Mouse (Mus musculus): ENCODE measurements around the gene Timm29. TPM values are rescaled to one million over a fixed set of nuclear protein-coding genes. Genes with fewer than 3 reads are reported as not detected.
"Not testable (repeated sequence)": the region's sequence is repeated elsewhere in the genome, so short reads cannot be mapped to it uniquely, and the experiment has no call there.

Timm29 gene
- polyA plus RNA-seq, 1 experiment from 2014 or later: 54.5 TPM

GRCm38 (mm10) chr9:21588350-21588749 is 4.2 kb upstream of the Timm29 start:
- no peaks in the 10 kb centered on the region for H3K9me3 ChIP-seq
- peaks cover 69% of the 10 kb centered on the region for H3K36me3 ChIP-seq (replicated peaks)
- no peak overlapping the region for H3K9ac ChIP-seq
- no peak overlapping the region for H3K4me3 ChIP-seq (replicated peaks)
- peaks cover 16% of the 10 kb centered on the region for H3K4me1 ChIP-seq
- 95% methylated on average over 8 of the region's 8 CpGs for WGBS
- no peak overlapping the region for H3K27ac ChIP-seq
- ATAC-seq (ENCODE audit: low FRiP score): no peak
- H3K27me3 ChIP-seq: no peaks in the 10 kb centered on the region
- no peak overlapping the region for H3K4me2 ChIP-seq

DNA sequence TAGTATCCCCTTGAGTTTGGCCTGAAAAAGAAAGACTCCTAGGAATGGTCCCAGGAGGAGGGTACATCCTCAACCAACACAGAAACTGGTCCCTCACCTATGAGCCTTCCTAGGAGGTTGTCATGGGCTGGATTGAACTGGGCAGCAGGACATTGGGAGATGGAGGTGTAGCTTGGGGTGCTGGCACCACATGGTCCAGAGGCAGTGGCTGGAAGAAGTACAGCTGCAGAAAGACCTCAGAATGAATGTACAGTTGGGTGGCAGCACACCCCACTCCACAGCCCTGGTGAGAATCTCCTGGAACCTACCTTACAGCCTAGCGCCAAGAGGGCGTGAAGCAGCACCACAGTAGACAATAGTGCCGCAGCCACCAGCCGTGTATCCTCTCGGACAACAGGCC is 3.0 kb upstream of the Timm29 start:
- Histone ChIP-seq H3K4me3 (replicated peaks) (no peak overlapping the region), H3K9me3 (no peaks in the 10 kb centered on the region), H3K9ac (no peak overlapping the region), H3K27ac (no peak overlapping the region), H3K4me1 (peaks cover 28% of the 10 kb centered on the region), H3K36me3 (replicated peaks) (peaks cover 60% of the 10 kb centered on the region), H3K4me2 (no peak overlapping the region), H3K27me3 (no peaks in the 10 kb centered on the region)
- no peak for ATAC-seq (ENCODE audit: low FRiP score)
- WGBS: 95% methylated on average over 5 of the region's 5 CpGs

DNA sequence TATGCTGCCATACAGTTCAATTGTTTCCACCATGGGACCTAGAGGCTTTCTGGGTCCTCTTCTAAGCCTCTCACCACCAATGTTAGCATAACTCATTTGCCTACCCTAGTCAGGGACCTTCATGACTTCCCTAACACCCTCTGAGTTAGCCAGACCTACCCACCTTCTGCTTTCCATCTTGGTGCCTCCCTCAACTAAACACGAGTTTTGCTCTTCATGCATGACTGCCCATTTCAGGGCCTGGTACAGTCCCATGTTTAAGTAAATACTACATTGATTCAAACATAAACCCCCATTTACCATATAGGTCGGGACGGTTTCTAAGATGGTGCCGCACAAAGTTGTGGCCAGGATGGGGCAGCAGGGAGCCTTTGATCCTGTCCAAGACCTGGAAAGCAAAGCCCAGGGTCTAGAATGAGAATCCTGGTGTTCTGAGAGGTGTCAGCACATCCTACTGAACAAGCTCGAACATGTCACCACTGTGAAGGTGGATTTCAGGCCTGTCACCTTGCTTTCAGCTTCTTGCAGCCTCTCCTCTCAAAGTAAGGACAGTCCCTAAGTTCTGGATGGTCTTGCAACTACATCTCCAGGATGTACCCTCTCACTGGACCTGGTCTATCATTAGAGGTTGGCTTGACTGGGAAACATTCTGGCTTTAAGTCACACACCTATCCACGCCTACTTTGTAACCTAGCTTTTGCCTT is 1.2 kb upstream of the Timm29 start:
- H3K4me3 ChIP-seq (replicated peaks): no peak overlapping the region
- H3K27ac ChIP-seq: no peak overlapping the region
- ATAC-seq (ENCODE audit: low FRiP score): no peak
- H3K27me3 ChIP-seq: no peaks in the 10 kb centered on the region
- peaks cover 38% of the 10 kb centered on the region for H3K4me1 ChIP-seq
- no peaks in the 10 kb centered on the region for H3K9me3 ChIP-seq
- H3K4me2 ChIP-seq: peak overlapping the region; percentile 98
- H3K36me3 ChIP-seq (replicated peaks): peaks cover 53% of the 10 kb centered on the region
- WGBS: 85% methylated on average over 6 of the region's 6 CpGs
- no peak overlapping the region for H3K9ac ChIP-seq

DNA sequence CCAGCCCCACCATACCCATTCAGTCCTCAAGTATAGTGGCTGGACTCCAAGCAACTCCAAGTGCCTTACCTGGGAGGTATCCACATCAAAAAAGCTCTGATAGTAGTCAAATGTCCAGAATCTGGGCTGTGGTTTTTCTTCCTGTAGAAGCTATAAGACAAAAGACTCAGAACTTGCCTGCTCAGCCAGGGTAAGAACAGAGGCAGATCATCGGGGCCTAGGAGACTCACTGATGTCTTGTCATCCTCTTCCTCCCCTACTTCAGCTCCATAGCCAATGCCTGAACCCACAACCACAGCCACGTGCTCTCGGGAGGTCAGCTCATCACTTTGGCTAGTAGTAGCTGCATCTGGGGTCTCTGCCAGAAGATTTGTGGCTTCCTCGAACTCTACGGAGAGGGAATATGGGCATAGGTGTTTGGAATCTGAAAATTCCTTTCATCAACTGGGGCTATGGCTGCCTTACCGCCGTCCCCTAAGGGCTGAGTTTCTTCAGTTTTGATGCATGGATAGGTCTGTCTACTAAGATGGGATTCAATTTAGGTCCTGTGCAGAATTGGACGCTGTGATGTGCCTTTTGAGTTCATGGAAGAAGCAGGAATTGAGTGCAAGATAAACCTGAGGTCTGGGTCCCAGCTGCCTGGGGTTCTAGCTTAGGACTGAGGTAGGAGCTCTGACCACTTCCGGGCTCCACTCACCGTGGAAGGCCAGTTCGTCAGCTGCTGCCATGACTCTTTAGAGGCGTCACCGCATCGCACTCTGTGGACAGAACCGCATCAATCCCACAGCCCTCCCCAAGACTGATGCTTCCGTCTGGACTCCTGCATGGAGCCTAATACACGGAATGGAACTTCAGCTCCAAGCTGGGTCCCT is 455 bp upstream of the Timm29 start:
- peak overlapping the region; percentile 98 for H3K4me2 ChIP-seq
- H3K27me3 ChIP-seq: no peaks in the 10 kb centered on the region
- H3K4me1 ChIP-seq: peaks cover 38% of the 10 kb centered on the region
- peak overlapping the region; percentile 59 for H3K27ac ChIP-seq
- 24% methylated on average over 17 of the region's 17 CpGs for WGBS
- peak overlapping the region; percentile 100 for H3K4me3 ChIP-seq (replicated peaks)
- peaks cover 46% of the 10 kb centered on the region for H3K36me3 ChIP-seq (replicated peaks)
- no peak; the same call in 1 of the 2 replicates for ATAC-seq (ENCODE audit: low FRiP score)
- H3K9me3 ChIP-seq: no peaks in the 10 kb centered on the region
- peak overlapping the region; percentile 62 for H3K9ac ChIP-seq

GRCm38 (mm10) chr9:21593122-21593721 is 700 bp downstream of the Timm29 start:
- peak; percentile 66 for ATAC-seq (ENCODE audit: low FRiP score)
- WGBS: 2% methylated on average over 60 of the region's 69 CpGs
- Histone ChIP-seq H3K27ac (peak overlapping the region; percentile 91), H3K9me3 (no peaks in the 10 kb centered on the region), H3K4me1 (peaks cover 38% of the 10 kb centered on the region), H3K9ac (peak overlapping the region; percentile 93), H3K4me3 (replicated peaks) (peak overlapping the region; percentile 100), H3K36me3 (replicated peaks) (peaks cover 34% of the 10 kb centered on the region), H3K27me3 (no peaks in the 10 kb centered on the region), H3K4me2 (peak overlapping the region; percentile 98)

DNA sequence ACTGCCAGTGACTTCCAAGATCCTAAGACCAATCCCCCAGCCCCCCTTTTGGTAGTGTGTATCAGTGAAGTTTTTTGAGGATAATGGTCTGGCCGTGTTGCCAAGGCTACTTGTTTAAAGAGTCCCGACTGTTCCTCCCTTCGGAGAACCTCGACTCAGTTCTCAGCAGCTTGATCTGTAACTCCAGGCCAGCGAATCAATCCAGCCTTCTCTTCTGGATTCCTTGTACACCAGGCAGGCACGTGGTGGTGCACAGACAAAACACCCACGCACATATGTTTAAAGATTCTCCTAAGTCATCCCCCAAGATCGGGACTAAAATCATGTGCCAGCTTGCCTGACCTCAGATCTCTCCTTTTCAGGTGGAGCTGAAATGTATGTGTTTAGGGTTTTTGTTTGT is 1.8 kb downstream of the Timm29 start:
- ATAC-seq (ENCODE audit: low FRiP score): not testable (repeated sequence)

DNA sequence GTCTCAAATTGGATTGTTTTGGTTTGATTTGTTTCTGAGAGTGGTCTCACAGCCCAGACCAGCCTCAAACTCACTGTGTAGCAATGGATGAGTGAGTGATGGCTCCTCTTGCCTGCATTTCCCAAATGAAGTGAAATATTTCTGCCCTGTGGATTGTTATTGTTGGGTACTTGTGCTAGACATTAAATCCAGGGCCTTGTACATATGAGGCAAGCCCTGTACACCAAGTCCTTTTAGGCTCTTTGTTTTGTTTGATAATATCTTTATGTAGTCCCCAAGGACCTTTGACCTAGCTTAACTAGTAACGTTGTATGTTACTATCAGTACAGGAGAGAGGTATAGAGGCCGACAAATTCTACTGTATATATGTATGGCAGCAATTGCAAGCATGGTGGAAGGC is 2.3 kb downstream of the Timm29 start:
- Histone ChIP-seq H3K9me3 (no peaks in the 10 kb centered on the region), H3K4me2 (no peak overlapping the region), H3K27ac (no peak overlapping the region), H3K27me3 (no peaks in the 10 kb centered on the region), H3K4me1 (peaks cover 38% of the 10 kb centered on the region), H3K4me3 (replicated peaks) (no peak overlapping the region), H3K36me3 (replicated peaks) (peaks cover 18% of the 10 kb centered on the region), H3K9ac (no peak overlapping the region)
- 92% methylated on average over 2 of the region's 2 CpGs for WGBS
- no peak for ATAC-seq (ENCODE audit: low FRiP score)

More for the DNA sequence above, 1.8 kb downstream of the Timm29 start:
- Histone ChIP-seq H3K36me3 (replicated peaks) (peaks cover 23% of the 10 kb centered on the region), H3K4me3 (replicated peaks) (peak overlapping the region; percentile 100), H3K4me1 (peaks cover 38% of the 10 kb centered on the region), H3K4me2 (peak overlapping the region; percentile 98)
- 92% methylated on average over 8 of the region's 8 CpGs for WGBS
- H3K27me3 ChIP-seq, H3K9me3 ChIP-seq, H3K27ac ChIP-seq, H3K9ac ChIP-seq: not testable (repeated sequence)

DNA sequence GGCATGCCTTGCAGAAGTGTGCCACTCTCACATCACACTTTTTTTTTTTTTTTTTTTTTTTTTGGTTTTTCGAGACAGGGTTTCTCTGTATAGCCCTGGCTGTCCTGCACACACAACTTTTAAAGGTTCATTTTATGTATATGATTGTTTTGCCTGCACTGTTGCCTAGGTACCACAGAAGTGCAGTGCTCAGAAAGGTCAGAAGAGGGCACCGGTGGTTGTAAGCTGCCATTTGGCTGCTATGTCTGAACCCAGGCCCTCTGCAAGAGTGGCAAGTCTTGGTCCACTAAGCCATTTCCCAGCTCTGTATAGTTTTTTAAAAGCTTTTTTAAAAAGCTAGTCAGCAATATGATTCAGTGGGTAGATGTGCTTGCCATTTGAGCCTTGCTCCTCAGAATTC is 5.7 kb downstream of the Timm29 start:
- Histone ChIP-seq H3K9ac (no peak overlapping the region), H3K36me3 (replicated peaks) (peaks cover 11% of the 10 kb centered on the region), H3K4me1 (peaks cover 25% of the 10 kb centered on the region), H3K9me3 (no peaks in the 10 kb centered on the region), H3K4me3 (replicated peaks) (no peak overlapping the region), H3K27me3 (no peaks in the 10 kb centered on the region), H3K27ac (no peak overlapping the region), H3K4me2 (no peak overlapping the region)
- WGBS: 51% methylated on average over 2 of the region's 2 CpGs
- ATAC-seq (ENCODE audit: low FRiP score): no peak

DNA sequence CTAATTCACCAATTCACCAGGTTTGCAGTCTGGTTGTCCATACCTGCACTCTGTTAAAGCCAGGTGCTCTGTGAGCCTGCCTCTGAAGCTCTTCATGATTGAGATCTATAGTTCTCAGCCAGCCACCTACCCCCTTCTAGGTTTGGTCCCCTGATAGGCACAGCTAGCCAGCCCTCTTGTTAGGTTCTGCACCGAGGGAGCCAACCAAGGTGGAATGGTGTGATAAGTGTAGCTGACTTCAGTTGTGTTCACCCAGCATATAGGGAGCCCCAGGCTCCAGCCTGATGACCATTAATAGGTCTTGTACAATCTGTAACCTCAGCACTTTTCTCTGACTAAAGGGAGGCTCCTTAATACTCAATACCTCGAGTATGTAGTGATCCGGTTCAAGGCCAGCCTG is 7.7 kb downstream of the Timm29 start:
- Histone ChIP-seq H3K27me3 (no peaks in the 10 kb centered on the region), H3K27ac (no peak overlapping the region), H3K36me3 (replicated peaks) (peaks cover 8% of the 10 kb centered on the region; the same call in 1 of the 2 replicates), H3K9me3 (no peaks in the 10 kb centered on the region), H3K9ac (no peak overlapping the region), H3K4me2 (no peak overlapping the region), H3K4me3 (replicated peaks) (no peak overlapping the region), H3K4me1 (peaks cover 5% of the 10 kb centered on the region; the same call in 1 of the 2 replicates)
- ATAC-seq (ENCODE audit: low FRiP score): no peak
- 74% methylated on average over 3 of the region's 3 CpGs for WGBS

GRCm38 (mm10) chr9:21601073-21601472 is 8.6 kb downstream of the Timm29 start:
- Histone ChIP-seq H3K27me3 (no peaks in the 10 kb centered on the region), H3K27ac (no peak overlapping the region), H3K36me3 (replicated peaks) (no peaks in the 10 kb centered on the region), H3K9ac (no peak overlapping the region), H3K4me3 (replicated peaks) (no peak overlapping the region), H3K4me2 (no peak overlapping the region), H3K4me1 (peaks cover 2% of the 10 kb centered on the region; the same call in 1 of the 2 replicates), H3K9me3 (no peaks in the 10 kb centered on the region)
- no peak for ATAC-seq (ENCODE audit: low FRiP score)
- 86% methylated on average over 2 of the region's 2 CpGs for WGBS

DNA sequence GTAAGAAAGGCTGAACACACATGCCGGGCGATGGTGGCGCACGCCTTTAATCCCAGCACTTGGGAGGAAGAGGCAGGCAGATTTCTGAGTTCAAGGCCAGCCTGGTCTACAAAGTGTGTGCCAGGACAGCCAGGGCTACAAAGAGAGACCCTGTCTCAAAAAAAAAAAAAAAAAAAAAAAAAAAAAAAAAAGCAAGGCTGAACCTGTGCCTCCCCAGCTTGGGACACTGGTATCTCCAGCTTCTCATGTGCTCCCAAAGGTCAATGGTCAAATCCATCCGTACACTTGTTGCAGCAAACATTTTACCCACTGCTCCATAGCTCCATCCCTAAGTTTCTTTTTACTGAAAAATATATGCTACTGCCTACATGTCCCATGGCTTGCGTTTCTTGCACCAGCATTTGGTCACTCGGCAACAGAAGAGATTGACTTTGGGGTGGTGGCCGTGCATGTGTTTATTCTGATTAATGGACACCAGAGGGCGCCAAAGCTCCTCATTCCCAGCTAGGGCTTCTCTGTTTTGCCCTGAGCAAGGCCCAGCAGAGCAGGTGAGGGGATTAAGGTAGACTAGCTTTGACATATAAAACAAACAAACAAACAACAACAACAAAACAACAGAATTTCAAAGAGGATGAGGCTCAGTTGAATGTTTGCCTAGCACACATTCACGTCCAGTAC is 9.3 kb downstream of the Timm29 start:
- peak; percentile 70 for ATAC-seq (ENCODE audit: low FRiP score)
- Histone ChIP-seq H3K27ac (no peak overlapping the region), H3K9ac (no peak overlapping the region), H3K4me2 (no peak overlapping the region), H3K4me1 (peaks cover 2% of the 10 kb centered on the region; the same call in 1 of the 2 replicates), H3K36me3 (replicated peaks) (no peaks in the 10 kb centered on the region), H3K27me3 (no peaks in the 10 kb centered on the region), H3K4me3 (replicated peaks) (no peak overlapping the region), H3K9me3 (no peaks in the 10 kb centered on the region)
- WGBS: 48% methylated on average over 10 of the region's 10 CpGs

- Histone ChIP-seq H3K9me3 (no peaks in the 10 kb centered on the region), H3K36me3 (replicated peaks) (no peaks in the 10 kb centered on the region), H3K27me3 (no peaks in the 10 kb centered on the region), H3K4me3 (replicated peaks) (no peak overlapping the region), H3K9ac (no peak overlapping the region), H3K4me1 (peaks cover 2% of the 10 kb centered on the region; the same call in 1 of the 2 replicates), H3K4me2 (no peak overlapping the region), H3K27ac (no peak overlapping the region)
- 75% methylated on average over 5 of the region's 5 CpGs for WGBS
- ATAC-seq (ENCODE audit: low FRiP score): no peak
Measured at GRCm38 (mm10) chr9:21604119-21604518, 11.6 kb downstream of the Timm29 start.
